Mouse (Mus musculus): Measurements from ENCODE around the gene Jsrp1.

Jsrp1 gene

DNA sequence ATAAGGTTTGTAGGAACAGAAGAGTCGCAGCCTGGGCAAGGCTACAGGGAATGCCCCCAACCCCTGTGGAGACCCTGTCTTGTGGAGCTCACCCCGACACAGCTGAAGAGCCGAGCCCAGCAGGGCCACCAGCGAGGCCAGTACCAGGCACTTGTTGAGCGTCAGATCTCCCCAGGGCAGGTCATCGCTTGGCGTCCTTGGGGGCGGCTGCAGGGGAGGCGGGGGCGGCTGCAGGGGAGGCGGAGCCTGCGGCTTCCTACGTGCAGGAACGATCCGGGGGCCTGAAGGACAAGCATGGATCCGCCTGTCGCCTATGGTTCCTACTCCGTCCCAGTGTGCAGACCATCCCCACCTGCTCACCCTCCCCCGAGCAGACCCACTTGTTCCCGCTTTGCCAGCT, 3.2 kb downstream of the Jsrp1 start:
- DNase-seq (ENCODE audit: low spot score in 2 of 2): no peak

- peak; percentile 49 to 64 for DNase-seq (ENCODE audit: low spot score in 2 of 2)
Observed at GRCm38 (mm10) chr10:80808985-80809632, 4.2 kb downstream of the Jsrp1 start.

- peak in 1 of 2 experiments; percentile 44 for DNase-seq (ENCODE audit: low spot score in 2 of 2)
Observed at GRCm38 (mm10) chr10:80808099-80808984, 5.0 kb downstream of the Jsrp1 start.

GRCm38 (mm10) chr10:80807057-80807627, 6.2 kb downstream of the Jsrp1 start:
- DNase-seq (ENCODE audit: low spot score in 2 of 2): peak; percentile 87 to 91

GRCm38 (mm10) chr10:80806341-80807056, 6.8 kb downstream of the Jsrp1 start:
- DNase-seq (ENCODE audit: low spot score in 2 of 2): no peak

- peak; percentile 78 to 81 for DNase-seq (ENCODE audit: low spot score in 2 of 2)
Observed at GRCm38 (mm10) chr10:80805925-80806324, 7.4 kb downstream of the Jsrp1 start.

DNA sequence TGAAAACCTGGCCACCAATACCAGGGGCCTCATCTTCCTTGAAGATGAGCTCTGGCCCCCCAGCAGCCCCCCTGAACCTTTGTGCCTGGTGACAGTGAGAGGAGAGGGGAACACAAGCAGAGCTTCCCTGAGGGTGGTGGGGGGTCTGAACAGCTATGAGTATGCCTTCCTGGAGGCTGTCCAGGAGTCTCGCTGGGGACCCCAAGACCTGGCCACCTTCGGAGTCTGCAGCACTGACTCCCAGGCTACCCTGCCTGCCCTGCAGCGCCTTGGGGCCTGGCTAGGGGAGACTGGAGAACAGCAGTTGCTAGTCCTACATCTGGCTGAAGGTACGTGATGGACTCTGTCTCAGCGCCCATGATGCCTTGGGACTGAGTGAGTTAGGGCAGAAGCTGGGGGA, 8.0 kb downstream of the Jsrp1 start:
- DNase-seq (ENCODE audit: low spot score in 2 of 2): no peak

DNA sequence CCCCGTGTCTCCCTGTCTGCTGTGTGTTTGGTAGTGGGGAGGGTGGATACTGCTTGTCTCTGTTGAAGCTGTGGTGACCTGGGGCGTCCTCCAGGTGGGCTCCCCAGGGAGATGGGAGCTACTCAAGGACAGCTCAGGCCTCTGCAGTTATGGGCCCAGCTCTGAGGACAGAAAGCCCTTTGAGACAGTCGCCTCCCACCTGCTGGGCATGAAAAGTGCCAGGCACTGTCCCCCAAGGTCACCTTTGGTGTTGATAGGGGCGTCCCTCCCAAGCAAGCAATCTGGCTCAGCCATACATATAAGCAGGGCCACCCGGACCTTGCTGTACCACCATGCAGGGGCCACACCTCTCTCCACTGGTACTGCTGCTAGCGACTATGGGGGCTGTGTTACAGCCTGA, 8.4 kb downstream of the Jsrp1 start, which contains the start of gene Amh:
Amh (plus strand) TSS at position 328 of the 400 bp plus-strand sequence.
- DNase-seq (ENCODE audit: low spot score in 2 of 2): no peak

GRCm38 (mm10) chr10:80804340-80804739, 9.0 kb downstream of the Jsrp1 start:
- no peak for DNase-seq (ENCODE audit: low spot score in 2 of 2)

DNA sequence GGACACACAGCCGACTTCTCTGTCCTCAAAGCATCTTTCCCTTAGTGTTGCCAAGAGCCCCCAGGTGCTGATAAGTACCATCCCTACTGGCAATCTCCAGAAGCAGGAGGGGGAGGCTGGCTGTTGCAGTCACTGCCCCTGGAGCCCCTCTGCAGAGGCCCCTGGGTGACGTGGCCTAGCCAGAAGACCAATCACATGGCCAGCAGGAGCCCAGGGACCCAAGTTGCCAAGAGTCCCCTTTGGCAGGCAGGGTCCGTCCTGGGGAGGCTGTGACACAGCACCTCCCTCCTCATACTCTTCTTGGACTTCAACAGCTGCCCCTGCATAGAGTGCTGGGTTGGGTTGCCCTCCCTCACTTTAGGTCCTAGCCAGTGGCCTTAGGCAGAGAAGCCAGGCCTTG, 10.3 kb downstream of the Jsrp1 start:
- no peak for DNase-seq (ENCODE audit: low spot score in 2 of 2)

DNA sequence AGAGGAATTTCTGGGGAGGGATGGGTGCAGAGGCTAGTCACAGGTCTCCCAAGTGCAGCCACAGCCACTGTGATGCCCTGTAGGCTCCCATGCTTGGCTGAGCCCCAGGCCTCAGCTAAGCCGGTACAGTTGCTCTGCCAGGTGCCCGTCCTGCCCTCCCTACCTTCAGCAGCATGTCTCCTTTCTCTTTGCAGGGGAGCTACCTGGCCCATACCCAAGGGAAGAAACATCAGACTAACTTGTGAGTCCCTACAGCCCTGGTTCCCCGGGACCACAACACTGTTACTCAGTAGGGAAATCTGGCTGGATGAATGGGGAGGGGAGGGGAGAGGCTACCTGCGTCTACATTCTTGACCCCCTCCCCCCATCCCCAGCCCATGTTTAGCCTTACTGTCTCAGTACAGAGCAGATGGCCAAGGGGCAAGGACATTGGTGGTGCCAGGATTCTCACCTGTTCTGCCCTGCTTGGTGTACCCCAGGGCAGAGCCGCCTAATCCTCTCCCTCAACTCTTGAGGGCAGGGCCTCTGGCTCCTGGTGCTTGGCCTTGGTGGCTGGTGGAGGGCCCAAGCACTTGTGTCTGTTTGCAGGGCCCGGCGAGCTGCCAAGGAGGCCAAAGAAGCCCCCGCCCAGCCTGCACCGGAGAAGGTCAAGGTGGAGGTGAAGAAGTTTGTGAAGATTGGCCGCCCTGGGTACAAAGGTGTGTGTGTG, 10.9 kb downstream of the Jsrp1 start:
- no peak for DNase-seq (ENCODE audit: low spot score in 2 of 2)

DNA sequence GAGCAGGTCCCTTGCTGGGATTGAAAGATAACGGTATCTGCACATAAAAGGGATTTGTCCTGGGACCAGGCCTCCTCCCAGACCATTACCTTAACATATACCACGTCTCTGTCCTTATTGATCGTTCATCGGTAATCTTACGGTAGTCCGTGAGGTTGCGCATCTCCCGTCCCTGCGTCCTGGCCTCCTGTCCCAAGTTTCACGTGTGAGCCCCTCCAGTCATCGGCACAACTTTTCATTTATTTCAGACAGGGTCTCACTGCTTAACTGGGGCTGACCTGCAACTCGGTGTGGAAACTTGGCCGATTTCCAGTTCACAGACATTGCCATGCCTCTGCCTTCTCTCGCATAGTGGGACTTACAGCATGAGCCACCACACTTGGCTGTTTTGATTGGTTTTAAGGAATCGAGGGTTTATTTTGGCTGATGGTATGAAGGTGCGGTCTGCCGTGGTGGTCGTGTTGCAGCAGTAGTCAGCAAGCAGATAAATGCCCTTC, 14.2 kb downstream of the Jsrp1 start:
- DNase-seq (ENCODE audit: low spot score in 2 of 2): no peak

DNA sequence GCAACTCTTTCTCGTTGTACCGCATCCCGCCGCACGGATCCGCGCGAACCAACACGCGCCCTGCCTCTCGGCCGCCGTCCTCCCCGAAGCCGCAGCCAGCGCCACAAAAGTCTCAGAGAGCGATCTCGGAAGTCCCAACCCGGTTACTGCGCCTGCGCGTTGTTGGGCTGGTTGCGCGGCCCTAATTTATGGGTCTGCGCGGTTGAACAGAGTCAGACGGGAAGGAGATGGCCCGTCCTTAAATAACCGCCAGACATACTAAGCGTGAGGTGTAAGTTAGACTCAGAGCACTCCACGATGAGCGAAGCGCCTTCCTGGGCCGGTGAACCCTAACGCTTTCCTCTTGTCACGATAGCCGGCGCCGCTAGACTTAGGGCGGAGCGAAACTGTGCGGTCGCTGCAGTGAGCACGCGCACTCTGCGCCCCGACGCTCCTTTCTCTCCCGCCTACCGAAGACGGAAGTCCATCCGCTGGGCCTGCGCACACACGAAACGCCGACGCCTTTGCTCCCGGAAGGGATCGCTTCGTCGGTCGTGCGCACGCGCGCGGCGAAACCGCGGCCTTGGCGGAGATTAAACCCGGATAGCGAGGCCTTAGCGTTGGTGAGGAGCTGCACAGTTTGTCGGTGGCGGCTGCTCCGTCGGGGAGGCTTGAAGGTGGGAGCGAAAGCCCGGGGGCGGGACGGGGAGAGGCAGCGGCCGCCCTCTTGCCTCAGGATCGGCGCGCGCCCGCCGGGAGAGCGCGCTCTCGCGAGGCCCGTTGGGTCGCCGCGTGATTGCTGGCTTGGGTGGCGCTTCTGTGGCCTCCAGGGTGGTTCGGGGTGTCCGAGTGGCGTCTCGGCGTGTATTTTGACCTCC, 14.9 kb downstream of the Jsrp1 start, which contains the start of the genes Sf3a2 and Plekhj1:
Sf3a2 (plus strand) TSS at position 49 of the 857 bp plus-strand sequence.
Plekhj1 (minus strand) TSS at position 477 of the 857 bp plus-strand sequence.
- DNase-seq (ENCODE audit: low spot score in 2 of 2): peak; percentile 97 to 98

DNA sequence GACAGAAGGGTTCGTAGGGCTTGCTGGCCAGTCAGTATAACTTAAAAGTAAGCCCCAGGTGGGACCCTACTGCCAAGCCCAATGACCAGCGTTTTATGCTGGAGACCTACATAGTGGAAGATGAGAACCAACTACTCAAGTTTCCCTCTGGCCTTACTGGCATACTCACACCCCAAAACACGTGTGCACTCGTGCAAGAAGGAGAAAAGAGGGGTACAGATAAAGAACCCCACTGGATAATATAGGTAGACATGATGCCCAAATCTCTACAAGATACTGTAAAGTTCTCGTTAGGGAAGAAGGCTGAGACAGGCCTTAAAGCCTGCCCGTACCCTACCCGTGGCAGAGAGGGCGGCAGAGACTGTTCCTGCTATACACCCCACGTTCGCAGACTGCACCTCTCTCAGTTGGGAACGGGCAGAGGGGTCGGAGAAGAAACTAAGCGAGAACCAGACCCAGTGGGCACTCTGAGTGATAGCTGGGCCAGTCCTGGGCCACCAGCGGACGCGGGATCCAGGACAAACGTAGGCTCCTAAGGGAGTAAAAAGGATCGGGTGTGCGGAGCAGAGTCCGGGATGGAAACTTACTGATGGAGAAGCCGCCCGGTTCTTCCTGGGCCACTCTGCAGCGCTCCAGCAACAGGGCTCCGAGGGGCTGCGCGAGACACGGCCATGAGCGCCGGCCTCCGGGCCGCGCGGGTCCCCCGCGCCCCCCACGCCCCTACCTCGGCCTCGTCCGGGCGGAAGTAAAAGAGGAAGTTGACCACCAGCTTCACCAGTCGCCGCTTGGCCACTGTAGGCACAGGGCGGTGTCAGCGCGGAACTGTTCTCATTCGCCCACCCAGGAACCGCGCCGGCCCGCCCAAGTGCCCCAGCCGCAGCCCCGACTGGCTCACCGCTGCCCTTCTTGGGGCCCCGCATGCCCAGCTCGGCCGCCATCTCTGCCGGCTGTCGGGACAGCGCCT, 15.8 kb downstream of the Jsrp1 start:
- DNase-seq (ENCODE audit: low spot score in 2 of 2): no peak

DNA sequence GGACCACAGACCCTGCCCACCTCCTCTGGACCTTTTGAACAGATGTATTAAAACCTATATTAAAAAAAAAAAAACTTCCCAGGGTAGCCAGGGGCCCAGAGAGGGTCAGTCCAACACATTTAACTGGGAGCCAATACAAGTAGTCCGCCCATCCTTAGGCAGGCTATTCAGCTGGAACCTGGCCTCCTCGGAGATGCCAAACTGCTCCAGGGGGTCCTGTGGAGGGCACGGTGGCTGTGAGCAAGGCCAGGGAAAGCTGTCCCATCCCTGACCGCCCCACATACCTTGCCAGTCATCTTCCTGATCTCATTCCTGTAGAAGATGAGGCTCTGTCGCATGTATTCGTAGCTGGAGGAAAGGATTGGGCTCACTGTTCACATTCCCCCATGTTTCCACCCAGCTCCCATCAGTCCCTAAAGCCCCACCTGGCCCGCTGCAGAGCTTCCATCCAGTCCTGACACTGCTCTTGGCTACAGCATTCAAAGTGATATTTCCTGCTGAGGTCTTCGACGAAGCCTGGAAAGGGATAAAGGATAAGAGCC, 16.9 kb downstream of the Jsrp1 start:
- DNase-seq (ENCODE audit: low spot score in 2 of 2): no peak

DNA sequence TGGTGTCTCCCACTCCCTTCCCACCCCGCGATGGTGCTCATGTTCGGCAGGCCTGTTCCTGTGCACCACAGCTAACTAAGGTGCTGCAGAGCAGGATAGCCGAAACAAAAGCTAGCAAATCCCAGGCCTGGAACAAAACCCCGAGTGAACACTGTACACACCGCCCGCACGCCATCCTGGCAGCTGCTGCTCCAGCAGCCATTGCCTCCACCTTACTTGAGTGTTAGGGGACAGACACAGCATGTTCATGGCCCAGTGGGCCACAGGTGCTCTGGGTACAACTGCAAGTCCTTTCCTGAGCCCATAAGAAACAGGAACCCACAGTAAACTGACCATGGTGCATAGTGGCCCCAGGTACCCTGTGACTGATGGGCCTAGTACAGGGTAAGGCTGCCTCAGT, 18.5 kb downstream of the Jsrp1 start:
- no peak for DNase-seq (ENCODE audit: low spot score in 2 of 2)

DNA sequence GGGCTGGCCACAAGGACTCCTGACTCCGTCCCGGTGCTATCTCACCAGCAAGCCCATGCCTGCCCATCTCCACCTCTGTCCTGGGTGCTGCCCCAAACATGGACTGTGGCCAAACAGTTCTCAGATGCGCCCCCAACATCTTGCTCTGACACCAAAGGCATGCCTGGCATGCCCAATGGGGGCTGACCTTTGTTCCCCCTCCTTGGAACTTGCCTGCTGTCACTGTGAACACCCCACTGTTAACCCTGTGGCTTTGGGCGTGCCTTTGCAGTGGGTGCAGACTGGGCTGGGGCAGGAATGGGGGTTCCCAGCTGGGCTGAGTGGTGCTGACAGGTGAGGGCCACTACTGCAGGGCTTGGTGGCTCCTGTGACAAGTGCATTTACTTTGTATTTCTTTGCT, 19.5 kb downstream of the Jsrp1 start:
- DNase-seq (ENCODE audit: low spot score in 2 of 2): no peak

DNA sequence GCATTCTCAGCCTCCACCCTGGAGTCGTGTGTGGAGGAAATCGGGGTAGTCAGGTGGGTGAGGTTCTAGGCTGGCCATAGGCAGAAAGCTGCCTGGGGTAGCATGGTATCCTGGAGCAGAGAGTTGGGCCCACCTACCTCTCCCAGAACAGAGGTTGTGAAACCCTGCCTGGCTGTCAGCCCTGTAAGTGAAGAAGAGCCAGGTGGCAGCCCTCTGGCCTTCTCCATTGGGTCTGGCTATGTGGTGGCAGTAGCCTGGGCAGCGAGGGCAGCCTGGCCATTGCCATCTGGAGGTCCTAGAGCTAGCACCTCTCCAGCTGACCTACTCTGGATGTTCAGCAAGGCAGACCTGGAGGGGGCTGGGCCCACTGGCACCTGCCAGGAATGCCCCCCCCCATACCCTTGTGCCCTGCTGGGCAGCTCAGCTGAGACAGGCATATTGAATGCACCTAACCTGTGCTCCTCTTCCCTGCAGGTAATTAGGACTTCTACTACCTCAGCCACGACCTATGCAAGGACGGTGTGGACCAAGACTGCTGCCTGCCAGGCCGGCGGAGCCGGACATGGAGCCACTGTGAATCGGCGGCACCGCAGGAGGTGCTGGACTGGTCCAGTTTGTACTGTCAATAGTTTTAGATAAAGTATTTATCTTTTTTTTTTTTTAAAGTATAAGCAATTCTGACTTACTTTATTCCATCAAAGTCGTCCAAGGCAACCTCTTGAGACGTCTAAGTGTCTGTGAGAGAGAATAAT, 20.1 kb downstream of the Jsrp1 start:
- no peak for DNase-seq (ENCODE audit: low spot score in 2 of 2)

Data from right cerebral cortex, adult 2 months (tissue).